Mouse (Mus musculus) heart, postnatal 0 days (tissue): ENCODE data around the gene Epb41l4b.

Experiments
- CTCF ChIP-seq: IDR thresholded peaks from 2 replicates; pipeline ENCODE4 v1.5.1; 2016; ENCODE audit warnings: antibody characterized with exemption, control low read depth, low read depth
- EP300 ChIP-seq: IDR thresholded peaks from 2 replicates; pipeline ENCODE4 v1.6.1; 2016; ENCODE audit warnings: antibody characterized with exemption, low read depth

GRCm38 (mm10) chr4:57129718-57130515 is 13.3 kb downstream of the Epb41l4b start:
- TF ChIP-seq CTCF (no peak), EP300 (no peak)
